Mouse (Mus musculus) heart, postnatal 36 days (tissue): ENCODE results near the gene Rapgef4. TPM values are rescaled to one million over a fixed set of nuclear protein-coding genes. Genes with fewer than 3 reads are reported as not detected.

Experiments
- DNase-seq, 2 experiments: peaks; one replicate each; pipeline ENCODE4 v3.0.0; 2021 to 2022
- intact Hi-C: fragments of 180-260 bp; cut with DNase I; formaldehyde crosslinking; loops from one replicate; pipeline ENCODE4 v1.15.1; 2025
- total RNA-seq, 2 experiments: library from RNA; stranded (reverse); gene quantifications; 2 replicates each; pipeline ENCODE4 v1.2.3; 2021

Gene Rapgef4
- total RNA-seq = 10 to 100 TPM; 25.8 to 33.4 TPM

- DNase-seq = no peak
- intact Hi-C loops = no loop called here
Measured at GRCm38 (mm10) chr2:71980771-71981342, at the start of gene Rapgef4. TSS of gene Rapgef4 (plus strand) at chr2:71981240.

GRCm38 (mm10) chr2:71934046-71934445 is 47.0 kb upstream of the Rapgef4 start:
- intact Hi-C loops = no loop called here
- no peak for DNase-seq

- intact Hi-C loops = no loop called here
- no peak for DNase-seq
Measured at GRCm38 (mm10) chr2:71936711-71937110, 44.3 kb upstream of the Rapgef4 start.

- intact Hi-C loops = no loop called here
- no peak for DNase-seq
Measured at GRCm38 (mm10) chr2:71937649-71938308, 43.3 kb upstream of the Rapgef4 start.

GRCm38 (mm10) chr2:71938716-71939393 is 42.2 kb upstream of the Rapgef4 start:
- no peak for DNase-seq

GRCm38 (mm10) chr2:71941005-71941720 is 39.9 kb upstream of the Rapgef4 start:
- no peak for DNase-seq
- intact Hi-C loops = no loop called here

More at GRCm38 (mm10) chr2:71938716-71939393, 42.2 kb upstream of the Rapgef4 start:
- intact Hi-C loops = no loop called here

- DNase-seq = no peak
- intact Hi-C loops = no loop called here
Measured at GRCm38 (mm10) chr2:71941721-71942087, 39.3 kb upstream of the Rapgef4 start.

GRCm38 (mm10) chr2:71951212-71951611 is 29.8 kb upstream of the Rapgef4 start:
- no peak for DNase-seq
- intact Hi-C loops = loop anchor here (10.0 kb wide), 1 partner anchor 356 kb away; no protein-coding TSS in a partner anchor

- intact Hi-C loops = loop anchor here (1.0 to 10.0 kb wide), 3 partner anchors 56 to 361 kb away; no protein-coding TSS in a partner anchor
- peak; percentile 47 to 55 for DNase-seq
Measured at GRCm38 (mm10) chr2:71955637-71956036, 25.4 kb upstream of the Rapgef4 start.

- intact Hi-C loops = loop anchor here (10.0 kb wide), 1 partner anchor 362 kb away; no protein-coding TSS in a partner anchor
- DNase-seq = peak in 1 of 2 experiments; percentile 10
Measured at GRCm38 (mm10) chr2:71956463-71956862, 24.6 kb upstream of the Rapgef4 start.

- intact Hi-C loops = loop anchor here (10.0 kb wide), 1 partner anchor 363 kb away; no protein-coding TSS in a partner anchor
- no peak for DNase-seq
Measured at GRCm38 (mm10) chr2:71957951-71958350, 23.1 kb upstream of the Rapgef4 start.

- intact Hi-C loops = loop anchor here (10.0 kb wide), 1 partner anchor 364 kb away; no protein-coding TSS in a partner anchor
- peak; percentile 42 for DNase-seq
Measured at GRCm38 (mm10) chr2:71958393-71958792, 22.6 kb upstream of the Rapgef4 start.

- intact Hi-C loops = no loop called here
- no peak for DNase-seq
Measured at GRCm38 (mm10) chr2:71964216-71964615, 16.8 kb upstream of the Rapgef4 start.

- DNase-seq = no peak
- intact Hi-C loops = loop anchor here (5.0 kb wide), 1 partner anchor 72 kb away; no protein-coding TSS in a partner anchor
Measured at GRCm38 (mm10) chr2:71965476-71965875, 15.6 kb upstream of the Rapgef4 start.

- intact Hi-C loops = loop anchor here (5.0 kb wide), 1 partner anchor 71 kb away; no protein-coding TSS in a partner anchor
- no peak for DNase-seq
Measured at GRCm38 (mm10) chr2:71966737-71967136, 14.3 kb upstream of the Rapgef4 start.

GRCm38 (mm10) chr2:71967855-71968254 is 13.2 kb upstream of the Rapgef4 start:
- DNase-seq = no peak
- intact Hi-C loops = loop anchor here (5.0 kb wide), 1 partner anchor 69 kb away; no protein-coding TSS in a partner anchor

GRCm38 (mm10) chr2:71973646-71974045 is 7.4 kb upstream of the Rapgef4 start:
- DNase-seq = no peak
- intact Hi-C loops = no loop called here

- intact Hi-C loops = no loop called here
- DNase-seq = peak; percentile 16 to 17
Measured at GRCm38 (mm10) chr2:71974143-71974846, 6.7 kb upstream of the Rapgef4 start.

GRCm38 (mm10) chr2:71979981-71980380 is 1.1 kb upstream of the Rapgef4 start:
- intact Hi-C loops = no loop called here

GRCm38 (mm10) chr2:71981343-71981851 is 357 bp downstream of the Rapgef4 start:
- intact Hi-C loops = no loop called here

More at GRCm38 (mm10) chr2:71979981-71980380, 1.1 kb upstream of the Rapgef4 start:
- DNase-seq = no peak

More at GRCm38 (mm10) chr2:71981343-71981851, 357 bp downstream of the Rapgef4 start:
- peak in 1 of 2 experiments; percentile 12 for DNase-seq
